Mouse (Mus musculus) mouse trophoblast stem cell (cell line): ENCODE data around the gene Olfr1046.
"Not testable (repeated sequence)": the region's sequence is repeated elsewhere in the genome, so short reads cannot be mapped to it uniquely, and the experiment has no call there.

ENCODE experiments used
- in situ Hi-C, 2 experiments: fragments of 300-500 bp; cut with MseI, MboI; formaldehyde crosslinking; loops; 2 replicates in 1 of 2; 3 replicates in 1 of 2; pipeline ENCODE4 v1.15.1; 2025

The Olfr1046 gene

GRCm38 (mm10) chr2:86219214-86219613 is at the start of gene Olfr1046:
Olfr1046 (minus strand) TSS chr2:86219314.
- in situ Hi-C loops = no loop called here

DNA sequence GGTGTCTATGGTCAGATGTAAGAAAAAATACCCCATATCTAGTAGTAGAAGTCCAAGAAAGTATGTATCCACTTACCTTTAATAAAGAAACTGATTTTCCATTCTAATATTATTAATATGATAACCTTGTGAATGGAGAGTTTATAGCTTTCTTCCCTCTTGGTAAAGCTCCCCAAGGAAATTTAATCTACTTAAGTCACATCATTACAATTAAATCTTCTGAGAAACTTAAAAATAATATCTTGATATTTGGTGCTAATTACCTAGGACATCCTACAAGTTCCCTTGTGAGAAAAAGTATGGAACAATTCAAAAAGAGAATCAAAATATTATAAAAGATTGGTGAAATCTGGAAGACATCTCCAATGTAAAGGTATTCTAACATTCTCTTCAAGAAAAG is 39.1 kb upstream of the Olfr1046 start, which contains the start of gene Olfr1049:
Gene Olfr1049, minus strand, starts transcription at position 101 of the 400 bp plus-strand sequence.
- in situ Hi-C loops = not testable (repeated sequence)

DNA sequence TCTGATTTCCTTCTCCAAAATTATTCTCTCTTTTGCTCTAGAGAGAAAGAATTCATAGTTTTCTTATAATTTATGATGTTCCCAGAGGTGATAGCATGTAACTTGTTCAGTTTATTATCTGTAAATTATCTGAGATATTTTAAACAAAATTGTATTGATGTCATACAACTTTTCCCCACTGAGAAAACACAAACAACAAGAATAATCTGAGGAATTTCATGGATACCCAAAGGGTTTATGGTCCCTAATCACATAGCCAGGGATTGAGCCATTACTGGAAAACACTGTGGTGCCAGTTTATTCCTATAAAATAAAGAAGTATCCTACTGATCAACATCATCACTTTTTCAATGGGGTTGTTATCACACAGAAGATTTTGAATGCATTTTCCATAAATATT is 21.1 kb upstream of the Olfr1046 start, which contains the start of gene Olfr1048:
Gene Olfr1048, minus strand, starts transcription at position 101 of the 400 bp plus-strand sequence.
- in situ Hi-C loops = no loop called here

GRCm38 (mm10) chr2:86231301-86231700 is 12.2 kb upstream of the Olfr1046 start, which contains the start of gene Olfr1047:
Olfr1047 (minus strand) TSS chr2:86231401.
- in situ Hi-C loops = no loop called here

- in situ Hi-C loops = no loop called here
These were observed 16.2 kb downstream of the Olfr1046 start, which contains the start of gene Olfr1045 for GRCm38 (mm10) chr2:86202909-86203308. Olfr1045 (minus strand) TSS chr2:86203009.

- in situ Hi-C loops = no loop called here
These were observed 23.3 kb downstream of the Olfr1046 start for GRCm38 (mm10) chr2:86195863-86196262.

DNA sequence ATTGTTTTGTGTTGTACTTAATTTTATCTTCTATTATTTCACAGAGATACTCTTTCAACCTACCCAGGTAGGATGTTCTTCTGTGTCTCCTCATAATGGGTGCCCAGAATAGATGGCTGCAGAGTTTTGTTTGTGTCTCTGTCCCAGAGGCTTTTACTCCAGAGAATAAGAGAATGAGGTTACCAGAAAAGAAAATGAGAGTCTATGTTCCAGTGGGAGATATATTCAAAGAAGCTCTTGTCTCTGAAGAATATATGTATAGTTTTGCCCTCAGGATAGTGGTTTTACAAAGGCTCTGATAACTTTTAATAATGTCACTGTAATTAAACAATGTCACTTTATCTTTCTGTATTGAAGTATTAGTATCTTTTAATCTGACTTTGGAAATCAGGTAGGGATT is 33.5 kb downstream of the Olfr1046 start, which contains the start of gene Olfr52:
Gene Olfr52, minus strand, starts transcription at position 101 of the 400 bp plus-strand sequence.
- in situ Hi-C loops = no loop called here

DNA sequence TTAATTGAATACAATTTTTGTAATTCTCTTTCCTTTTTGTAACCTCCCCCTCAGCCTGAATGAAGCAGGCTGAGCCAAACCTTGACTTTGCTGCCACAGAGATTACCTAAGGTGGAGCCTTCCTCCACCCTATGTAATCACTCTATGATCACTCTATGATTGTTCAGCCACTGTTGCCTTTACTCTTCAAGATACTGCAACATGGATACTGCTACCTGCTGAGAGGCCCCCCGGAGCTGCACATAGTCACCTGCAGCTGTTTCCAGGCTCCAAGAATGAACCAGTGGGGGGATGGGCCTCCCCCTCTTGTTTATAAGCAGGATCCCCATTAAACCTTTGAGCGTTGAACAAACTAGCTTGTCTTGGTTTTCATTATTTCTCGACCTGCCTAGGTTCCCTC is 39.2 kb downstream of the Olfr1046 start:
- in situ Hi-C loops = no loop called here

DNA sequence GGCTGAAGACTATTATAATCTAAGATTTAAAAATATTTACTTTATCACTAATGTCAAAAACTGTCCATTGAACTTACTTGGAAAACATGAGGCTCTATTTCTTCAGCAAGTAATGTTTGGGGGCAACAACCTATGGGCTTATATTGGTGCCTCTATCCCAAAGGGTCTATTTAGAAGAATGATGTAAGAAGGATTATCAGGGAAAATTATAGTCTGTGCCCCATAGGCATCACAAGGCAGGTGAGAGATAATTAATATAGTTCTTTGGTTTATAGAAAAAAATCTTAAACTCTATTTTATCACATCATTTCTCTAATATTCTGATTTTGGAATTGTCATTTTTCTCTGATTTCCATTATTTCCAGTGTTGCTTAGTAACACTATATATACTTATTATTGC is 41.4 kb downstream of the Olfr1046 start, which contains the start of gene Olfr1044:
Gene Olfr1044, minus strand, starts transcription at position 101 of the 400 bp plus-strand sequence.
- in situ Hi-C loops = no loop called here

- in situ Hi-C loops = not testable (repeated sequence)
These were observed 43.7 kb downstream of the Olfr1046 start for GRCm38 (mm10) chr2:86175422-86175821.

DNA sequence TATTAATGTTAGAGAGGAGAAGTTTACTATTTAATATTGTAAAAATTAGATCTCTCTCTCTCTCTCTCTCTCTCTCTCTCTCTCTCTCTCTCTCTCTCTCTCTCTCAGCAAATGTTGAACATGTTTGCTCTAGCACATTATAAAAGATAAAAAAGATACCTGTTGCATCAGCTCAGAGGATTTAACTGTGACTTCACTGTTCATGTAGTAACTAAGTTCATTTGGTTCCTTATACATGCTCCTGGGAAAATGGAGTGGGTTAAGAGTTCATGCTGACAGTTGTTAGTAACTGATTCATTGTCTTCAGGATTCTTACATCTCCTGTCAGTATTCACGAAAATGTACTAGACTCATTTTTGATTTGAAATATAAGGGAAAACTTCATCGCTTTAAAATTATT is 51.7 kb downstream of the Olfr1046 start, which contains the start of gene Olfr1043:
Gene Olfr1043, minus strand, starts transcription at position 101 of the 400 bp plus-strand sequence.
- in situ Hi-C loops = no loop called here
